Mouse (Mus musculus) inflammation-experienced regulatory T-cells, adult 6 months (primary cell): Measurements from ENCODE around the gene Hipk4. TPM values are rescaled to one million over a fixed set of nuclear protein-coding genes. Genes with fewer than 3 reads are reported as not detected.

Experiments used
- ATAC-seq: one replicate; pipeline ENCODE4 v1.8.0; 2017
- polyA plus RNA-seq, 3 experiments: library from polyadenylated mRNA; unstranded; fragments of 100-300 nt; shearing (Covaris generic); gene quantifications; one replicate each; pipeline ENCODE4 v1.2.1; 2017

Hipk4 gene
- polyA plus RNA-seq: under 1 TPM; 0.20 to 0.33 (median 0.23) TPM

GRCm38 (mm10) chr7:27522967-27523366 lies at the start of gene Hipk4:
Gene Hipk4 (plus strand): TSS chr7:27523267.
- no peak for ATAC-seq

DNA sequence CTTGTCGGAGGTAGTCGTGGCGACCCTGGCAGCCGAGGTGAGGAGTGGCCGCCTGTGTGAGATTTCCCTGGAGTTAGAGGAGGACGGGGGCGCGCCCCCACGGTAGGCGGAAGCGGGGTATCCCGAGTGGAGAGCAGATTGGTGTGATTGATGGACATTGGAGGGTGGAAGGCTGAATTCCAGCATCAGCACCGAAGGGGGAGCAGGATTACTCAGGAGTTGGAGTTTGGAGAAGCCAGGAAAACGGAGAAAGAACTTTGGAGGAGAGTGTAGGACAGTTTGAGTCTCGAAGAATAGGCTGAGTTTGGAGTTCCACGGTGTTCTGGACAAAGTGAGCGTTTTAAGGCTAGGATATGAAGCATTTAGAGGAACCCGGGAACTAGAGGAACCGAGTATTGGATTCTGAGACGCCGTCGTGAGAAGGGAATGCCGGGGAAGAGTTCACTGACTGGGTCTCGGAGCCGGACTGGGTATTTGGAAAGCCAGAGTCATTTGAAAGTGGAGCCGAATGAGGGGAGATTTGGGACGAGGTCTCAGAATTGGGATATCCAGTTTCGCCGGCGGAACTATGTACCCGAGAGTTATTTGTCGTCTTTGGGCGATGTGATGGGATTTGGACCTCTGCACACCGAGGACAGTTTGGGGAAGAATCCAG lies 49.1 kb upstream of the Hipk4 start:
- peak; percentile 9 for ATAC-seq

DNA sequence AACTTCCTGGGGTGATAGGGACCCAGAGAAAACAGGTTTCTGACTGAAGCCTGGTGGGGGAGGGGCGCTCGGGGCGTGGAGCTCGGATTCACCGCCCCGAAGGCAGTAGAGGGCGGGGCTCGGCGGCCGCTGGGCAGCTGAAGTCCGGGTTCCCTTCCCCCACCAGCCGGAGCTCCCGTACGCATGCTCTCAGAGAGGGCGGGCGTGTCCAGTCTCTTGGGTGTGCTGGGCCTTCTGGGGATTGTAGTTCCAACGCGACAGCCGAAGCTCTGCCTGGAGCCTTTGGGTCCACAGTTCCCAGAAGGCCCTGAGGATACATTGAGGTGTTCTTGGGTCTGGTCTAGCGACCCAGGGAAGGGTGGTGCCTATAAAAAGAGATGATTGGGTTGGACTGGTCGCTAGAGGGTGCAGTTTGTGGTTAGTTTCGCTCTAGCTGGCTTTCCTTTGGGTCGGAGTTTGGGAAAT lies 48.5 kb upstream of the Hipk4 start:
- peak; percentile 74 for ATAC-seq

GRCm38 (mm10) chr7:27475596-27475995 lies 47.5 kb upstream of the Hipk4 start:
- no peak for ATAC-seq

GRCm38 (mm10) chr7:27476098-27476635 lies 46.9 kb upstream of the Hipk4 start:
- ATAC-seq: no peak

- no peak for ATAC-seq
Observed at GRCm38 (mm10) chr7:27478561-27478960, 44.5 kb upstream of the Hipk4 start.

DNA sequence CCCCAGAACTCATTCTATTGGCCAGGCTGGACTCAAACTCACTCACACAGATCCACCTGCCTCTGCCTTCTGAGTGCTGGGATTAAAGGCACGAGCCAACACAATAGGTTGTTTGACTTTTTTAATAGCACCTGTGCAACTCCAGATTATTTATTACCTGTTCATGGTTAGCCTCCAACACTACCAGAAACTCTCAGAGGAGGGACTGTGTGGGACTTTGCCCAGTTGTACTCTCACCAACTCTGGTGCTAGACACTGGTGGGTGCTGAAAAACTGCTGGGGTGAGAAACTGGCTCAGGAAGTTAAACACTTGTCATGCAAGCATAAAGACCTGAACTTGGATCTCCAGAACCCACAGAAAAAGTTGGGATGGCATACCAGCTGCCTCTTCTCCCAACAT lies 43.3 kb upstream of the Hipk4 start:
- ATAC-seq: no peak

DNA sequence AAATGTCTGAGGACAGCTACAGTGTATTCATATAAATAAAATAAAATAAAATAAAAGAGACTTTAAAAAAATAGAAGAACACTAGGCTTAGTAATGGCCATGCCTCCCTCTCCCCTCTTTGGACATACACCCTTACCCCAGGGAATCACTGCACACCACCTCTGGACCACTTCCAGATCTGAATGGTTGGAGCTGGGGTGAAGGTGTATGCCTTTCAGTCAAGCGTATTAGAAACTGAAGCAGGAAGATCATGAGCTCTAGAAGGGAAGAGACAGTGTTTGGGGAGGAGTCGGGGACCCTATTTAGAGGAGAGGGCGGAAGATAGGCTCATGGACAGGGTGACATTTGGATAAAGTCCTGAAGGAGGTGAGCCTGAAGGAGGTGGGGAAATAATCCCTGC lies 42.6 kb upstream of the Hipk4 start:
- no peak for ATAC-seq

- no peak for ATAC-seq
Observed at GRCm38 (mm10) chr7:27480927-27481626, 42.0 kb upstream of the Hipk4 start.

DNA sequence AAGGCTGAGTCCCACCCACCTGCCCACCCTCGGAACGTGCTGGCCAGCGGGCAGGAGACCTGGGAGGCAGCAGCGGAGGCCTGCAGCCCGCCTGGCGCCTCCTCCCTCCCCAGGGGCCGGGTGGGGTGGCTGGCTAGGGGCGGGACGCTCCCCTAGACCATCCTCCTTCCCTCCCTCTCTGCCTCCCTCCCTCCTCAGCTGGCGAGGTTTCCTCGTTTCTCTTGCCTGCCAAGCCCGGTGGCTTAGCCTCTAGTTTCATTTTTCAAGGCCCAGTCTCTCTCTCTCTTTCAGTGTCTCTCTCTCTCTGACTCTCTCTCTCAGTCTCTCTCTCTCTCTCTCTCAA lies 41.5 kb upstream of the Hipk4 start:
- ATAC-seq: peak; percentile 83

GRCm38 (mm10) chr7:27483860-27484259 lies 39.2 kb upstream of the Hipk4 start:
- no peak for ATAC-seq

DNA sequence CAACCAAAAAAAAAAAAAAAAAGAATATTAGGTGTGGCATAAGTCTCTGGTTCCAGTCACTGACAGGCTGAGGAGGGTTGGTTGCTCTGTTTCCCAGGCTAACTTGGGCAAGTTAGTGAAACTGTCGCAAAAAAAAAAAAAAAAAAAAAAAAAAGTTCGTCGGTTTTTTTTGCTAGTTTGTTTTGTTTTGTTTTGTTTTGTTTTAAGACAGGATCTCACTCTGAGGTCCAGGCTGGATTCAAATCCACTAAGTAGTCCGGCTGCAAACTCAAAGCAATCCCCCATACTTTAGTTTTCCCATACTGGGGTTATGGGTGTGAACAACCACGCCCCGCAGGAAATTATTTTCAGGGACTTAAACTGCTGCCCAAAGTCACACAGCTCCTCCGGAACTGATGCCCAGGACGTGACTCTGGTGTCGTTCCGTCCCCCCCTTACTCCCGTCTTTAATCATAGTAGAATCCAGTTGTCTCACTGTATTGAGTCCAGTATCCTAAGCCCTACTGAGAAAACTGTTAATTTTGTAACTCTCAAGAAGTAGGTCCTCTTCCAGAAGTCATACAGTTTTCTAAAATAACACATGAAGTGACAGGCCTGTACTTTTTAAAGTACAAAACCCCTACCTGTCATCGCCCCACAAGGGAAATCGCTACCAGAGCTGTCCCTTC lies 36.8 kb upstream of the Hipk4 start:
- no peak for ATAC-seq

- ATAC-seq: peak; percentile 82
Observed at GRCm38 (mm10) chr7:27486770-27487697, 36.0 kb upstream of the Hipk4 start, which contains the start of gene Sertad1. Gene Sertad1 (plus strand): TSS chr7:27486910.

GRCm38 (mm10) chr7:27487740-27488268 lies 35.3 kb upstream of the Hipk4 start:
- ATAC-seq: no peak

DNA sequence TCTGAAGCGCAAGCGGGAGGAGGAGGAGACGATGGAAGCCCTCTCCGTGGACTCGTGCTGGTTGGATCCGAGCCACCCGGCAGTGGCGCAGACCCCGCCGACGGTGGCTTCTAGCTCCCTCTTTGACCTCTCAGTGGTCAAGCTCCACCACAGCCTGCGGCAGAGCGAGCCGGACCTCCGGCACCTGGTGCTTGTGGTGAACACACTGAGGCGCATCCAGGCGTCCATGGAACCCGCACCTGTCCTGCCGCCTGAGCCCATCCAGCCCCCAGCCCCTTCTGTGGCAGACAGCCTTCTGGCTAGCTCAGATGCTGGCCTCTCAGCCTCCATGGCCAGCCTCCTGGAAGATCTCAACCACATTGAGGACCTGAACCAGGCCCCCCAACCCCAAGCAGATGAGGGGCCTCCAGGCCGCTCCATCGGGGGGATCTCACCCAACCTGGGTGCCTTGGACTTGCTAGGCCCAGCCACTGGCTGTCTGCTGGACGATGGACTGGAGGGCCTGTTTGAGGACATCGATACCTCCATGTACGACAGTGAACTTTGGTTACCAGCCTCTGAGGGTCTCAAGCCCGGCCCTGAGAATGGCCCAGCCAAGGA lies 33.7 kb upstream of the Hipk4 start:
- no peak for ATAC-seq

DNA sequence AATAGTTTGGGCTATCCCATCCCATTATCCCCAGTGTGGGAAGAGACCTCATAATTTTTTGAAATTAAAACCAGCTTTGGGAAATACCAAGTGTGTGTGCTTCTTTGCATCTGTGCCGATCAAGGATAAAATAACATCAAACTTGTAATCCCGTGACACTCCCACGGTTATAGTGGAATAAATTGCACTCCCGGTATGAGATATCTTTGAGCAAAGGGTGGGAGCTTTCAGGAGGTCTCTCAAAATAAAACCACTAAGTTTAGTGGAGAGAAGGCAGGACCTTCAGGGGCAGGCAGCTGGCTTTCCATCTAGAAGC lies 32.9 kb upstream of the Hipk4 start:
- ATAC-seq: no peak

DNA sequence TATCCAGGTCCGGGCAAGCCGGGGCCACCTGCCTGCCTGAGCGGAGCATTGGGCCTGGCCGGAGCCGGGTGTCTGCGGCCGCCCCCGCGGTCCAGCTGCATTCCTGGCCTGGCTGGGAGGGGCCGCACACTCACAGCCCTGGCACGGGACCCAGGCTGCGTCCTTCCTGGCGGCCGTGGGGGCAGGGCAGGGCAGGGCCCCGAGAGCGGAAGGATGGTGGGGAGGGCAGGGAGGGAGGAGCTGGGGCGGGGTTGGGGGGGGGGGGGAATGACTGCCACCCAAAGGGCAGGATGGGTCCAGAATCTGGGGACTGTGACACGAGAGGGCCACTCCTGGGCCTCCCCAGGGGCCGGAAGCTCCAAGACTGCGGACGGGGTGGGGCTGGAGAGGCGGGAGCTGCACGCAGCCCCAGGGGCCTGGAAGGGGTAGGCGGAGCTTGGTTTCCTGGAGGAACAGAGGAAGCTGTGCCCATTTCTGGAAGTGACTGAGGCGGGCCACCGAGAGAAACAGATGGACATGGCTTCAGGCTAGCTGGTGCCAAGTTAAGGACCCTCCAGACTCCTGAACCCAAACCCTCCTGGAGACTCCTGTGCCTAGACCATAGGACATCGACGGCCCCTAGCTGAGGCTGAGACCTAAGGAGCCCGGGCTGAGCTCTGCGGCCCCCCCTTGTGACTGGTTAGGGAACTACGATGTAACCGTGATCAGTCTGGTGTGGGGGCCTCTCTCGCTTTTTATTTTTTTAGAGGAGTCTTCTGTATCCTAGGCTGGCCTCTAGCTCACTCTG lies 32.3 kb upstream of the Hipk4 start:
- ATAC-seq: peak; percentile 42

- no peak for ATAC-seq
Observed at GRCm38 (mm10) chr7:27491856-27492255, 31.2 kb upstream of the Hipk4 start.

DNA sequence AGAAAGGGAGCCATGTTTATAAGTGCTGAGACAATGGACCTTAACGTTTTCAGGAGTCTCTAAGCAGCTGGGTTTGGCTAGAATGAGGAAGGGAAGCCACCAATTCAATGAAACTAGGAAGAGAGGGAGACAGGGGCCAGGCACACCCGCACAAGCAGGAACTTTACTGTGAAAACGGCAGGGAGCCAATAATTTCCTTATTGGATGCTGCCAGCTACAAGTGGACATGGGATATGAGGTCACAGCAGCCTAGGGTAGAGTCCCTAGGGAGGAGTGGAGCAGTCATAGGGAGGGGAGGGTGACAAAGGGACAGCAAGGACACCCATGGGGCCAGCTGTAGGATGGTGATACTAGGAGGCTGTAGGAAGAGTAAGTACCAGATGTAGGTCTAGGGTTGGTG lies 30.0 kb upstream of the Hipk4 start:
- ATAC-seq: no peak

GRCm38 (mm10) chr7:27493450-27493849 lies 29.6 kb upstream of the Hipk4 start:
- ATAC-seq: no peak
